Mouse (Mus musculus) heart, adult 2 months (tissue): ENCODE data around the gene Dock1.

Experiments
- CTCF ChIP-seq: fragments of 200-600 bp; IDR thresholded peaks from 2 replicates; pipeline ENCODE4 v1.8.1; 2022; ENCODE audit warnings: antibody characterized with exemption, mild to moderate bottlenecking, moderate library complexity
- EP300 ChIP-seq: fragments of 200-500 bp; IDR thresholded peaks from 2 replicates; pipeline ENCODE4 v1.6.1; 2011; ENCODE audit warnings: low read depth, low read length, control low read depth; ENCODE audit not compliant: insufficient read depth
- POLR2A ChIP-seq: fragments of 200-500 bp; IDR thresholded peaks from 2 replicates; pipeline ENCODE4 v1.6.1; 2011; ENCODE audit warnings: mild to moderate bottlenecking, low read depth, low read length, control low read depth; ENCODE audit not compliant: insufficient read depth

DNA sequence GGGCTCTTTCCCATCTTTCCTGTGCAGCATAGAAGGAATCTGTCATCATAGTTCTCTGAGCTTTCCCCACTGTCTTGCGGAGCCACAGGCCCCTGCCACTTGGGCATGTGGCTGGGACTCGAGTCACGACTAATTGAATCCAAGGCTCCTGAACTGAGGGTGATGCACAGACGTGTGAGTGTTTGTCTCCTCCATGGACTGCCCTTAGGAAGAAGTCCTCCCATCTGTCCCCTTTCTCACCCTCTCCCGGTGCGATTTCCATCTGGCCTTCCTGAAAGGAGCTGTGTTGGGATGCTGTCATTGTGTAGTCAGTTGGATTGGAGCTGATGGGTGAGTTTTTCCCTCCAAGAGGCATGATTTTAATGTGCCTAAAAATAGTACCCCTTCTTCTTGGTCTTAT lies 136.3 kb downstream of the Dock1 start:
- no peak for TF ChIP-seq CTCF
- no peak for TF ChIP-seq POLR2A
- TF ChIP-seq EP300, result no peak
